Mouse (Mus musculus): ENCODE measurements around the gene Vsx1. TPM values are rescaled to one million over a fixed set of nuclear protein-coding genes. Genes with fewer than 3 reads are reported as not detected.

Gene Vsx1
- total RNA-seq (2012; rRNA removed) (not detected in 2 replicates), total RNA-seq (2014; rRNA removed) (not detected in 2 replicates), polyA plus RNA-seq (2012; ENCODE audit: insufficient read length, low read depth) (not detected in 2 replicates)

DNA sequence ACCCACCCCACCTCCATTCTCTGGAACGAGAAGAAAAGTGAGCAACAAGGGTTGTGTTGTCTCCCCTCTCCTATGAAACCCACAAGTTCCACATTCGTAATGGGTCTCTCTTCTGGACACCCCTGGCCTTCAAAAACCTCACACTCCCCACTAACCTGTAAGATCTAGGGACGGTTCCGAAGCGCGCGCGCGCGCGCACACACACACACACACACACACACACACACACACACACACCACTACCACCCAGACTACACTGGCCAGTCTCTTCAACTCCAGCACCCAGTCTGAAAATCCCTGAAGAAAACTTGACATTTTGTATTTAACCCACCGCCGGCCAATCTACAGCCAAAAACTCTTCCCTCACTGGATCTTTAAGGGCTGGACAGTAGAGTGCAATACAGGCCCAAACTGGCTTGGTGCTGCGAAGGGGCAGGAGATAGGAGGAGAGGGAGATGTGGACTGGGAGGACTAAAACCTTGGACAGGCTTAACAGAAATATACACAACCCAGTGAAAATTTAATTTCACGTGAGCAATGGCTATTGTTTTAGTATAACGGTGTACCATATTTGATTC lies at the start of gene Vsx1:
Vsx1 (minus strand) TSS at position 138 of the 578 bp plus-strand sequence.
- H3K4me1 ChIP-seq (ENCODE audit: control insufficient read depth in 1 of 2, insufficient read depth in 2 of 2), result no peaks in the 10 kb centered on the region
- no peak within 1 kb of the TSS for H3K4me2 ChIP-seq (ENCODE audit: insufficient read depth, low read depth, poor library complexity, severe bottlenecking)
- TF ChIP-seq MAX (IDR thresholded peaks at IDR 0.05; ENCODE audit: low read length), result no peak
- TF ChIP-seq MAFK (IDR thresholded peaks at IDR 0.05; ENCODE audit: insufficient replicate concordance, low read length), result no peak
- TF ChIP-seq USF2 (conservative IDR thresholded peaks at IDR 0.05; ENCODE audit: low read depth, low read length), result no peak
- no peak for TF ChIP-seq ZKSCAN1 (IDR thresholded peaks at IDR 0.05; ENCODE audit: borderline replicate concordance, low read depth, low read length)
- no peak for TF ChIP-seq EP300 (IDR thresholded peaks at IDR 0.05; ENCODE audit: low read length)
- TF ChIP-seq MYC (IDR thresholded peaks at IDR 0.05; ENCODE audit: low read depth, low read length), result no peak
- no peak for TF ChIP-seq CTCF (conservative IDR thresholded peaks at IDR 0.05 in 1 of 2, IDR thresholded peaks at IDR 0.05 in 1 of 2; ENCODE audit: low read depth in 2 of 2, low read length in 2 of 2)
- TF ChIP-seq ELF1 (IDR thresholded peaks at IDR 0.05; ENCODE audit: low read depth, low read length), result no peak
- no peaks in the 10 kb centered on the region for H3K79me2 ChIP-seq (replicated peaks; ENCODE audit: control insufficient read depth, extremely low read depth, insufficient read depth, poor library complexity, severe bottlenecking)
- no peak for DNase-seq (ENCODE audit: extremely low read depth)
- in situ Hi-C loops (cut with MboI; ENCODE audit: low pct_ligation_motif_present, low pct_unique_long_range_greater_than_20kb, low sequenced_read_pairs), result no loop called here
- dilution Hi-C loops (cut with MboI; ENCODE audit: extremely low pct_ligation_motif_present, extremely low pct_unique_long_range_greater_than_20kb, low sequenced_read_pairs), result no loop called here
- no peak within 1 kb of the TSS for H3K9ac ChIP-seq (ENCODE audit: insufficient read depth, low read depth)
- peaks cover 84% of the 10 kb centered on the region for H3K27me3 ChIP-seq (replicated peaks)
- no peak within 1 kb of the TSS for H3K4me3 ChIP-seq (replicated peaks in 1 of 3; ENCODE audit: low read depth in 2 of 3, low read length in 2 of 3, poor library complexity in 1 of 3)
- H3K27ac ChIP-seq (ENCODE audit: insufficient read depth, low read depth), result no peak within 1 kb of the TSS
- H3K9me3 ChIP-seq (replicated peaks; ENCODE audit: low read length), result peaks cover 3% of the 10 kb centered on the region
- H3K36me3 ChIP-seq (replicated peaks in 1 of 2; ENCODE audit: control insufficient read depth in 1 of 2, insufficient read depth in 1 of 2, low read length in 1 of 2), result no peaks in the 10 kb centered on the region

- in situ Hi-C loops (cut with MboI; ENCODE audit: low pct_ligation_motif_present, low pct_unique_long_range_greater_than_20kb, low sequenced_read_pairs), result no loop called here
- DNase-seq (ENCODE audit: extremely low read depth), result no peak
- no peak overlapping the region for H3K9ac ChIP-seq (ENCODE audit: insufficient read depth, low read depth)
These were observed 48.7 kb upstream of the Vsx1 start for GRCm38 (mm10) chr2:150737881-150738280.

More at GRCm38 (mm10) chr2:150737881-150738280, 48.7 kb upstream of the Vsx1 start:
- Histone ChIP-seq H3K4me3 (replicated peaks in 1 of 3; ENCODE audit: low read depth in 2 of 3, low read length in 2 of 3, poor library complexity in 1 of 3) (no peak overlapping the region), H3K27me3 (replicated peaks) (peaks cover 12% of the 10 kb centered on the region), H3K79me2 (replicated peaks; ENCODE audit: control insufficient read depth, extremely low read depth, insufficient read depth, poor library complexity, severe bottlenecking) (no peaks in the 10 kb centered on the region), H3K4me2 (ENCODE audit: insufficient read depth, low read depth, poor library complexity, severe bottlenecking) (no peak overlapping the region), H3K27ac (ENCODE audit: insufficient read depth, low read depth) (no peak overlapping the region), H3K9me3 (replicated peaks; ENCODE audit: low read length) (peaks cover 7% of the 10 kb centered on the region), H3K4me1 (ENCODE audit: control insufficient read depth in 1 of 2, insufficient read depth in 2 of 2) (peaks cover 0 to 5% of the 10 kb centered on the region in 2 experiments; a peak in 1 of 4 replicates), H3K36me3 (replicated peaks in 1 of 2; ENCODE audit: control insufficient read depth in 1 of 2, insufficient read depth in 1 of 2, low read length in 1 of 2) (no peaks in the 10 kb centered on the region)
- dilution Hi-C loops (cut with MboI; ENCODE audit: extremely low pct_ligation_motif_present, extremely low pct_unique_long_range_greater_than_20kb, low sequenced_read_pairs), result no loop called here
- TF ChIP-seq JUN (IDR thresholded peaks at IDR 0.05; ENCODE audit: insufficient read depth, low read depth, low read length), result no peak
- no peak for TF ChIP-seq CTCF (conservative IDR thresholded peaks at IDR 0.05 in 1 of 2, IDR thresholded peaks at IDR 0.05 in 1 of 2; ENCODE audit: low read depth in 2 of 2, low read length in 2 of 2)
- no peak for TF ChIP-seq ETS1 (conservative IDR thresholded peaks at IDR 0.05; ENCODE audit: low read depth, low read length)
- no peak for TF ChIP-seq ZNF384 (IDR thresholded peaks at IDR 0.05; ENCODE audit: low read depth, low read length)
- no peak for TF ChIP-seq MAZ (IDR thresholded peaks at IDR 0.05; ENCODE audit: low read depth, low read length)
- no peak for TF ChIP-seq MEF2A (IDR thresholded peaks at IDR 0.05; ENCODE audit: borderline replicate concordance, low read depth, low read length)
- TF ChIP-seq MXI1 (IDR thresholded peaks at IDR 0.05; ENCODE audit: low read depth, low read length), result no peak
- TF ChIP-seq MYC (IDR thresholded peaks at IDR 0.05; ENCODE audit: low read depth, low read length), result no peak
- no peak for TF ChIP-seq BHLHE40 (IDR thresholded peaks at IDR 0.05; ENCODE audit: low read depth, low read length)
